Mouse (Mus musculus) skeletal muscle tissue, adult 2 months (tissue): Measurements from ENCODE around the gene Gprasp1.
A peak's percentile ranks its signal among the peaks of the same experiment; 100 is the strongest.
"Not testable (repeated sequence)": the region's sequence is repeated elsewhere in the genome, so short reads cannot be mapped to it uniquely, and the experiment has no call there.

Source experiments
- DNase-seq: peaks from one replicate; pipeline ENCODE4 v3.0.0-alpha.2; 2012; ENCODE audit warnings: low read depth, low spot score

Gene Gprasp1

GRCm38 (mm10) chrX:135835896-135836295 is 93.4 kb downstream of the Gprasp1 start:
- DNase-seq = not testable (repeated sequence)

- DNase-seq = no peak
Observed at GRCm38 (mm10) chrX:135837896-135838295, 95.4 kb downstream of the Gprasp1 start.

GRCm38 (mm10) chrX:135838521-135839360 is 96.2 kb downstream of the Gprasp1 start, which contains the start of gene Gprasp2:
Gene Gprasp2 (plus strand): TSS chrX:135839034.
- DNase-seq = not testable (repeated sequence)

GRCm38 (mm10) chrX:135839397-135840391 is 97.2 kb downstream of the Gprasp1 start:
- peak; percentile 7 for DNase-seq
